Mouse (Mus musculus) midbrain, embryonic 13.5 days (tissue): ENCODE data around the gene Galr2. TPM values are rescaled to one million over a fixed set of nuclear protein-coding genes. Genes with fewer than 3 reads are reported as not detected.

Experiments
- ATAC-seq: fragments of 200-750 bp; cut with Nextera tagmentation; 2 replicates; pipeline ENCODE4 v1.8.0; 2017; ENCODE audit warnings: mild to moderate bottlenecking, moderate TSS enrichment, moderate library complexity
- H3K27ac ChIP-seq: fragments of 300-500 bp; sonication (generic); 2 replicates; pipeline ENCODE4 v1.5.1; 2015; ENCODE audit warnings: inconsistent platforms, mild to moderate bottlenecking, moderate library complexity
- H3K27me3 ChIP-seq: fragments of 300-500 bp; sonication (generic); 2 replicates; pipeline ENCODE4 v1.6.1; 2015; ENCODE audit warnings: mild to moderate bottlenecking, inconsistent platforms
- H3K36me3 ChIP-seq: fragments of 300-500 bp; sonication (generic); 2 replicates; pipeline ENCODE4 v1.6.1; 2015; ENCODE audit warnings: mild to moderate bottlenecking, inconsistent platforms
- H3K4me1 ChIP-seq: fragments of 300-500 bp; sonication (generic); replicated peaks from 2 replicates; pipeline ENCODE4 v1.6.1; 2015; ENCODE audit warnings: inconsistent platforms
- H3K4me2 ChIP-seq: fragments of 300-500 bp; sonication (generic); replicated peaks from 2 replicates; pipeline ENCODE4 v1.6.1; 2015; ENCODE audit warnings: moderate library complexity, mild to moderate bottlenecking, inconsistent platforms
- H3K4me3 ChIP-seq: fragments of 300-500 bp; sonication (generic); replicated peaks from 2 replicates; pipeline ENCODE4 v1.5.1; 2015; ENCODE audit warnings: mild to moderate bottlenecking, inconsistent platforms
- H3K9ac ChIP-seq: fragments of 300-500 bp; sonication (generic); replicated peaks from 2 replicates; pipeline ENCODE4 v1.6.1; 2015; ENCODE audit warnings: mild to moderate bottlenecking, inconsistent platforms
- H3K9me3 ChIP-seq: fragments of 300-500 bp; sonication (generic); 2 replicates; pipeline ENCODE4 v1.6.1; 2016; ENCODE audit warnings: mild to moderate bottlenecking, inconsistent platforms
- WGBS: fragments of 180-500 bp; shearing (Covaris S2); methylation state at CpG from one replicate; pipeline ENCODE4 v1.1.7; 2015; 5-methylcytosine and 5-hydroxymethylcytosine counted together
- polyA plus RNA-seq: library from polyadenylated mRNA; unstranded; fragments of >200 nt; fragmentation: Nextera tagmentation; extraction: Ambion mirVana; gene quantifications from 2 replicates; pipeline ENCODE4 v1.2.1, GENCODE M21; 2015

Gene Galr2
- polyA plus RNA-seq, 1 experiment from 2014 or later: 0.26 TPM

- Histone ChIP-seq H3K4me3 (no peak overlapping the region), H3K4me1 (0 out of 2 replicates have a peak, but pooled peaks cover 4% of the 10 kb centered on the region), H3K9ac (no peak overlapping the region), H3K27ac (no peak overlapping the region), H3K36me3 (no peaks in the 10 kb centered on the region), H3K27me3 (peaks cover 24% of the 10 kb centered on the region), H3K9me3 (no peaks in the 10 kb centered on the region), H3K4me2 (no peak overlapping the region)
- WGBS: 62% methylated on average over 8 of the region's 8 CpGs
- no peak for ATAC-seq
Observed at GRCm38 (mm10) chr11:116312359-116312758, 31.6 kb downstream of the Galr2 start.

- Histone ChIP-seq H3K27ac (no peak overlapping the region), H3K4me2 (peak overlapping the region; percentile 79), H3K4me3 (peak overlapping the region; percentile 32), H3K9me3 (no peaks in the 10 kb centered on the region), H3K4me1 (peaks cover 13% of the 10 kb centered on the region), H3K27me3 (peaks cover 4% of the 10 kb centered on the region), H3K36me3 (no peaks in the 10 kb centered on the region), H3K9ac (peak overlapping the region; percentile 65)
- peak; percentile 85 for ATAC-seq
- under 1% methylated on average over 36 of the region's 41 CpGs for WGBS
Observed at GRCm38 (mm10) chr11:116318719-116319659, 38.2 kb downstream of the Galr2 start.

DNA sequence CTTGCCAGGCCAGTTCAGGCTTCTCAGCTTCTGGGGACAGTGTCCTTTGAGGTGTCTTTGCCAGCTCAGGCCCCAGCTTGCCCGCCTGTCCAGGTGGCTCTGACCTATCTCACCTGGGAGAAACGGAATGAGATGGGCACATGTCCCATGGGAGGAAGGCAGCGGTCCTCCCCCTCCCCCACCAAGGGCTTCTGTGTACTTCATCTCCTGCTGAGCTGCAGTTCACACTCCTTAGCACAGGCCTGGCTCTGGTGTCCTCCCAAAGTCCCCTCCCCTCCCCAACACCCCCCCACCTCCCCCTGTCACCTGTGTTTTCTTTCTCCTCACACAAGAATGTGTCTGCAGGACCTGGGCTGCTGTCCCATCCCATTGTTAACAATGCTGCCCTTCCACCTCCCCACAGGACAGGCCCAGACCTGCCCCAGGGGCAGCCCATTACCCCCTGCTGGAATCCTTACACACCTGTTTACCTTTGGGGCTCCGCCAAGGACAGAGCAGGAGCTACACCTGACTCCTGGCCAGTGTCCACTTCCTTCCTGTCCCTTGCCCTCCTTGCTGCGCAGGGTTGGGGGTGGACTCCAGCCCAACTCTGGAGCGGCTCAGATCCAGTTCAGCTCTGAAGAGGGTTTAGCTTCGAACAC, 46.3 kb downstream of the Galr2 start:
- Histone ChIP-seq H3K27ac (no peak overlapping the region), H3K9me3 (no peaks in the 10 kb centered on the region), H3K27me3 (no peaks in the 10 kb centered on the region), H3K4me1 (peaks cover 37% of the 10 kb centered on the region), H3K36me3 (no peaks in the 10 kb centered on the region), H3K4me3 (no peak overlapping the region), H3K9ac (no peak overlapping the region), H3K4me2 (no peak overlapping the region)
- ATAC-seq: no peak
- 74% methylated on average over 7 of the region's 7 CpGs for WGBS

- Histone ChIP-seq H3K27me3 (peaks cover 15% of the 10 kb centered on the region), H3K4me1 (peaks cover 61% of the 10 kb centered on the region), H3K9ac (no peak overlapping the region; the same call in 1 of the 2 replicates), H3K9me3 (no peaks in the 10 kb centered on the region), H3K27ac (peak overlapping the region; percentile 79), H3K4me3 (no peak overlapping the region), H3K4me2 (no peak overlapping the region), H3K36me3 (no peaks in the 10 kb centered on the region)
- 27% methylated on average over 18 of the region's 18 CpGs for WGBS
- ATAC-seq: peak; percentile 83
Observed at GRCm38 (mm10) chr11:116329314-116330210, 48.8 kb downstream of the Galr2 start.

DNA sequence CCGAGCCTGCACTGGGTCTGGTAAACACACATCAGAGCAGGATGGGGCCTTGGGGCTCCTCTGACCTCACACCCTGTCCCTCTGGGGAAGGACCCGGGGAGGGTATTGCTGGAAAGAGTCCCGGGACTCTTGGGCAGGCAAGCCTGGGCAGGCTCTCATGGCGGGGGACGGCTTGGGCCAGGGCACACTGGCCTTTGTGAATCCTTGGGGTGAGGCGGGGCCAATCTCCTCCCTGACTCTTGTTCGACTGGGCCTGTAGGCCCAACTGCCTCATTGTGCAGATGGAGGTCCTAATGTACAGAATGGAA, 49.4 kb downstream of the Galr2 start:
- H3K4me3 ChIP-seq: no peak overlapping the region
- peak; percentile 0; the same call in 1 of the 2 replicates for ATAC-seq
- no peaks in the 10 kb centered on the region for H3K9me3 ChIP-seq
- no peak overlapping the region for H3K9ac ChIP-seq
- peaks cover 20% of the 10 kb centered on the region for H3K27me3 ChIP-seq
- no peak overlapping the region for H3K4me2 ChIP-seq
- peak overlapping the region; percentile 79 for H3K27ac ChIP-seq
- WGBS: 58% methylated on average over 7 of the region's 7 CpGs
- H3K4me1 ChIP-seq: peaks cover 67% of the 10 kb centered on the region
- H3K36me3 ChIP-seq: no peaks in the 10 kb centered on the region

DNA sequence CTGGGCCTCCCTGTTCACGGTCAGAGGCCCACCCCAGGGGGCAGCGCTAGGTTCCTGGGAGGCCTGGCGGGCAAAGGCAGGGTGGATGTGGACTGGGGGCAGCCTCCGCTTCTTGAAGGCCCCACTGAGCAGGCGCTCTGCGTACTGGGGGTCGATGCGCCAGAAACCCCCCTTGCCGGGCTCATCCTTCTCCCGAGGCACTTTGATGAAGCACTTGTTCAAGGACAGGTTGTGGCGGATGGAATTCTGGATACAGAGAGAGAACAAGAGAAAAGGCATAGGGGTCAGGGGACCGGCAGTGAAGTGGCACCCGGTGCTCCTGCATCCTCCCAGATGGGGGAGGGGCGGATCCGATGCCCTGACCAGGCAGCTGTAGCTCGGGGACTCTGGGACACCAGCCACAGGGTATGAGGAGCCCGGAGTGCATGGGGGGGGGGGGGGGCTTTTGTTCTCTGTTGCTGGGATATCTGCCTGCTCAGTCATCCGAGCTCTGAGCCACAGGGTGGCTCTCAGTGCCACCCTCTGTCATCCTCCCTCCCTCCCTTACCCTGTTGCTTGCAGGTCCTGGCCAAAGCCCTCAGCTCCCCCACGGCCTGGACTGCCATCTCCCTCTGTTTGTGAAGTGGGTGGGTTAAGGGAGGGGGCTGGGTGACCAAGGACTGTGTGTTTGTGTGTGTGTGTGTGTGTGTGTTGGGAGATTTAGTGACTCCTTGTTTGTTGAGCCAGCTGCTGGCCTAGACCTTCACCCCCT, 51.7 kb downstream of the Galr2 start:
- ATAC-seq: peak; percentile 57
- WGBS: 14% methylated on average over 18 of the region's 19 CpGs
- Histone ChIP-seq H3K9ac (peak overlapping the region; percentile 45; the same call in 1 of the 2 replicates), H3K36me3 (no peaks in the 10 kb centered on the region), H3K4me3 (no peak overlapping the region), H3K27me3 (peaks cover 20% of the 10 kb centered on the region), H3K27ac (peak overlapping the region; percentile 79), H3K4me1 (peaks cover 88% of the 10 kb centered on the region), H3K4me2 (peak overlapping the region; percentile 94), H3K9me3 (no peaks in the 10 kb centered on the region)

DNA sequence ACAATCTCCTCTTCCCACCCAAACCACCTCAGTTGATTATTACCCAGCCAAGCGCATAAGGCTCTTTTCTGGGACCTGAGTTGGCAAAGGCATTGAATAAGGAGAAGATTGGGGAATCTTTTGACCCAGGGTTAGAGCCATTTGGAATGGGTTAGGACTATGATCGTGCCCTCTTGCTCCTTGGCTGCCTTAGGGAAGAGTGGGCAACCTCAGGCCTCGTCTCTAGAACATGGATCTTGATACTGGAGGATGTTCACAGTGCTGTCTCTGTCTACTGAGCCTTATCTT, 52.2 kb downstream of the Galr2 start:
- 63% methylated on average over 3 of the region's 3 CpGs for WGBS
- no peak overlapping the region for H3K4me3 ChIP-seq
- 0 out of 2 replicates have a peak overlapping the region, but pooled peaks have one; percentile 17 for H3K9ac ChIP-seq
- no peak for ATAC-seq
- peak overlapping the region; percentile 94 for H3K4me2 ChIP-seq
- peaks cover 88% of the 10 kb centered on the region for H3K4me1 ChIP-seq
- peaks cover 3% of the 10 kb centered on the region for H3K36me3 ChIP-seq
- peak overlapping the region; percentile 56; the same call in 1 of the 2 replicates for H3K27ac ChIP-seq
- no peaks in the 10 kb centered on the region for H3K9me3 ChIP-seq
- peaks cover 20% of the 10 kb centered on the region for H3K27me3 ChIP-seq

Other genes starting within 250 kb of the Galr2 start
- 1.2 TPM in 2 replicates for gene Unc13d, start 203.0 kb upstream of the Galr2 start, polyA plus RNA-seq
- gene Wbp2, start 193.9 kb upstream of the Galr2 start, polyA plus RNA-seq: 128 and 132 TPM in 2 replicates
- 2.0 and 3.4 TPM in 2 replicates for gene Trim47, start 153.7 kb upstream of the Galr2 start, polyA plus RNA-seq
- gene Trim65, start 149.8 kb upstream of the Galr2 start, polyA plus RNA-seq: 1.3 and 1.8 TPM in 2 replicates
- gene Mrpl38, start 142.1 kb upstream of the Galr2 start, polyA plus RNA-seq: 76.2 and 78.3 TPM in 2 replicates
- gene Fbf1, start 112.8 kb upstream of the Galr2 start, polyA plus RNA-seq: 69.1 and 76.5 TPM in 2 replicates
- gene Ten1, start 82.1 kb upstream of the Galr2 start, polyA plus RNA-seq: 78.4 and 88.2 TPM in 2 replicates
- gene Acox1, start 81.9 kb upstream of the Galr2 start, polyA plus RNA-seq: 50.3 and 51.0 TPM in 2 replicates
- 0.28 and 0.30 TPM in 2 replicates for gene Evpl, start 42.9 kb upstream of the Galr2 start, polyA plus RNA-seq
- gene Srp68, start 6.7 kb upstream of the Galr2 start, polyA plus RNA-seq: 63.4 and 68.5 TPM in 2 replicates
- 92.0 and 104 TPM in 2 replicates for gene Exoc7, start 26.3 kb downstream of the Galr2 start, polyA plus RNA-seq
- 6.2 and 12.4 TPM in 2 replicates for gene Foxj1, start 54.5 kb downstream of the Galr2 start, polyA plus RNA-seq
- gene Rnf157, start 132.1 kb downstream of the Galr2 start, polyA plus RNA-seq: 25.7 and 31.3 TPM in 2 replicates
- 47.7 and 50.3 TPM in 2 replicates for gene Ubald2, start 153.2 kb downstream of the Galr2 start, polyA plus RNA-seq
- gene Qrich2, start 185.3 kb downstream of the Galr2 start, polyA plus RNA-seq: not detected in 2 replicates
- 175 and 187 TPM in 2 replicates for gene Prpsap1, start 213.3 kb downstream of the Galr2 start, polyA plus RNA-seq
- 3.1 and 3.2 TPM in 2 replicates for gene Sphk1, start 250.0 kb downstream of the Galr2 start, polyA plus RNA-seq